Mouse (Mus musculus) effector memory CD4-positive, alpha-beta T cell, adult 5 months (primary cell): Measurements from ENCODE around the gene Itgb5. TPM values are rescaled to one million over a fixed set of nuclear protein-coding genes. Genes with fewer than 3 reads are reported as not detected.

Experiments used
- polyA plus RNA-seq: library from polyadenylated mRNA; unstranded; fragments of 100-300 nt; shearing (Covaris generic); gene quantifications from one replicate; pipeline ENCODE4 v1.2.1, GENCODE M21; 2017

Gene Itgb5
- 4.0 TPM for polyA plus RNA-seq

DNA sequence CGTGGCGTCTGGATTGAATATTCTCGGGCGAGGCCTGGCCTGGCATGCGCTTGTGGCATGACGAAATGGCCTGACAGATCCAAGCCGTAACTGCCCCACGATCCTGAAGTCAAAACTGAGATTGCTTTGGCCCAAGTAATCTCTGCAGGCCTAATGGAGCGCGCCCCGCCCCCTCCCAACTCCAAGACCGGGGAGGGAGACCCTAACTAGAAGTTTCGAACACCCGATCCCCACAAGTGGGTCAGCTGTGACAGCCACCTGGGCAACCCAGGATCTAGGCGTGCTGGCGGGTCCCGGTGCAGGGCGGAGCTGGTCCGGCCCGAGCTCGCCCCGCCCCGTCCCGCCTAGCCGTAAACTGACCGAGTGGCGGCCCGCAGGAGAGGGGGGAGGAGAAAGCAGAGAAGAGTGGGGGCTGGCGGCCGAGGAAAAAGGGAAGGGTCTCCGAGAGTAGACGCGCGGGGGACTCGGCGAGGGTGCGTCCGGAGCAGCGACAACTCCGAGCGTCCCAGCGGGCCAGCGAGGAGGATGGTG, at the start of gene Itgb5:
Gene Itgb5, plus strand, starts transcription at position 365 of the 531 bp plus-strand sequence.

DNA sequence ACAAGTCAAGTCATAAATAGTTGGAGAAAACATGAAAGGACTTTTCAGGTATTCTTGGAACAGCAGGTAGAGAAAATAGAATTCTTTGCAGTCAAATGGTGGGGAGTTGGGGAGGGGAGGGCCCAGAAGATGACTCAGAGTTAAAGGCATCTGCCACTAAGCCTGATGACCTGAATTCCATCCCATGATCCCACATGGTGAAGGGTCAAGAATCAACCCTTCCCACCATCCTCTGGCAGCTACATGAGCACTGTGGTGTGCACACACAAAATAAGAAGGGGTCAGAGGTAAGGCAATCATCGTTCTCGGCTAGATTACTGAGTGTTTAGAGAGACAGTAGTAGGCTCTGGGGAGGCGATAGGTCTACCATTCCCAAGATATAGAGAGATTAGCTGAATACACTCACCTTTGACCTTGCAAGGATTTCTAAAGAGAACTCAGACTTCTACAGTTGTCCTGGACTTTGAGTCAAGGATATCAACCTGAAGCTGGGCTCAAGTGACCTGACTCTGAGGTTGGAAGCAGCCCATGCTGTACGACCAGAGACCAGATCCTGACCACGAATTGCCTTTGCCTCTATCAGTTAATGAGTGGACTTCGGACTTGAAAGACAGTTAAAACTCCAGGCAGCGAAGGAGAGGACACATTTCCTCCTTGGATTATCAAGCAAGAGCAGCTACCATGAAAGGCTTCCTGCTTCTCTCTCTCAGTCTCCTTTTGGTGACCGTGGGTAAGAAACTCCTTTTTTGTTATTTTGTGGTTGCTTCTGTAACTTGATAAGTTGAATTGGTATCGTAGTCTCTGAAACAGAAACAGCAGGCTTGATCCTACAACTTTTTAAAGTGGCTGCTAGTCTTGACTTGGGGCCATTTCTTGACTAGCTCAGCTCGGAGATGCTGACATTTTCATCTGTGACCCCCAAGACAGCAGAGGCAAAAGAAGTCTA, 35.3 kb upstream of the Itgb5 start, which contains the start of gene Muc13:
Gene Muc13, plus strand, starts transcription at position 192 of the 946 bp plus-strand sequence.

DNA sequence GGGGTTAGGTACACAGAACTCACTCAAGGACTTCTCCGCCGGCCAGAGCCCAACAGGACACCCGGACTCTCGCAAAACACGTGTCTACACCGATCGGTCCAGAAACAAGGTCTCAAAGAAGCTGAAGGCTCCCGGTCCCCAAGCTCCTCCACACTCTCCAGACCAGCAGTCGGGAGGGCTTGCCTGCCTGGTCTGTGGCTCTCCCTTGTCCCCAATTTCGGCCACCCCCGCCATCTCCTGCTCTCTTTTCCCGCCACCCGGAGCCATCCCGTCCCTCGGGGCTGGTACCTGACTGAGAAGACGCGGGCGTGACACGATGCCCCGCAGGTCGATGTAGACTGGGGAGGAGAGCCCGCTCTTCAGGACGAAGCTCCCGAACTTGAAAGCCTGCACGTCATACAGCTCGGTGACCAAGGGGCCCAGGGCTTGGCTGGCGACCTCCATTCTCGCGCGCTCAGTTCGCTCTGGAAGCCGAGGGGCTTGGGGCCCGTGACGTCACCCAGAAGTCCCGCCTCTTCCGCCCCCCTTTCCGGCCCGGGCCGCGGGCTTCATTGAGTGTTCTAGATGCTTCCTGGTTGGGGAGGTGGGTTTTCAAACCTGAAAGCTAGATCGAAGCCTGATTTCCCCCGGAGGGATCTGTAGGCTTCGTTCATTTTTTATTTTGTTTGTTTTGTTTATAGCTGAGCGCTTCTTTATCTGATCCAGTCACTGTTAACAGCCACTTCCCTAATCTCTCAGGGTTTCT, 137.2 kb downstream of the Itgb5 start, which contains the start of gene Umps:
Gene Umps, minus strand, starts transcription at position 501 of the 745 bp plus-strand sequence.

Other genes with a start within 250 kb of the Itgb5 start
- 52.6 TPM for gene Heg1, start 145.3 kb upstream of the Itgb5 start, polyA plus RNA-seq
- not detected for gene Muc13, start 35.6 kb upstream of the Itgb5 start, polyA plus RNA-seq
- 19.5 TPM for gene Umps, start 137.4 kb downstream of the Itgb5 start, polyA plus RNA-seq